Mouse (Mus musculus): Measurements from ENCODE around the gene Fabp3. TPM values are rescaled to one million over a fixed set of nuclear protein-coding genes. Genes with fewer than 3 reads are reported as not detected.

The Fabp3 gene
- polyA plus RNA-seq, 2 experiments, result 41.6 to 47.3 TPM

DNA sequence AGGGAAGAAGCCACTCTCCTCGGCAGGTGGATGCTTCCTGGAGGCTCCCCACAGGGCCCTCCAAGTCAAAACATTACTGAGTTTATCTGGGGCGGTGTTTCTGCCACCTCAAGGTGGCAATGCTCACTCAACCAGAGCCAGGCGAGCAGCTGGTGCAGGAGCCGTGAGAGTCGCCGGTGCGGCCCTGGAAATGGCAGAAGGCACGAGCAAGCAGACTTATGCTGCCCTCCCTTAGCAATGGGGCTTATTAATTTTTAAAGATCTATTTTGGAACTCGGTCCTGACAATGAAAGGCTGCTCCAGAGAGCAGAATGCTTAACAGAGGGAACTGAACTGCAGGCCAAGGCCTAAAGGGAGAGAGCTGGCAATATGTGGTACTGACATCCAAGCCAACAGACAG is 19.0 kb downstream of the Fabp3 start:
- no peak for DNase-seq (ENCODE audit: low spot score)
- Histone ChIP-seq H3K4me2 (replicated peaks; ENCODE audit: low read depth, low read length, severe bottlenecking) (no peak overlapping the region), H3K27ac (replicated peaks; ENCODE audit: low read depth, low read length) (no peak overlapping the region), H3K36me3 (ENCODE audit: control insufficient read depth, insufficient read depth, low read length) (peaks cover 66% of the 10 kb centered on the region), H3K9me3 (ENCODE audit: control insufficient read depth, low read length) (no peaks in the 10 kb centered on the region), H3K27me3 (ENCODE audit: control insufficient read depth, insufficient read depth, low read length) (no peaks in the 10 kb centered on the region), H3K9ac (ENCODE audit: low read depth, low read length, severe bottlenecking) (no peak overlapping the region), H3K4me3 (replicated peaks; ENCODE audit: low read length) (no peak overlapping the region), H3K4me1 (ENCODE audit: control insufficient read depth, insufficient read depth, low read length) (no peaks in the 10 kb centered on the region)
- 89% methylated on average over 9 of the region's 9 CpGs for WGBS
- TF ChIP-seq POLR2A (IDR thresholded peaks at IDR 0.05; ENCODE audit: borderline replicate concordance, extremely low read depth, insufficient read depth, insufficient read length), result no peak
- no peak for ATAC-seq (ENCODE audit: low FRiP score, low read depth)

DNA sequence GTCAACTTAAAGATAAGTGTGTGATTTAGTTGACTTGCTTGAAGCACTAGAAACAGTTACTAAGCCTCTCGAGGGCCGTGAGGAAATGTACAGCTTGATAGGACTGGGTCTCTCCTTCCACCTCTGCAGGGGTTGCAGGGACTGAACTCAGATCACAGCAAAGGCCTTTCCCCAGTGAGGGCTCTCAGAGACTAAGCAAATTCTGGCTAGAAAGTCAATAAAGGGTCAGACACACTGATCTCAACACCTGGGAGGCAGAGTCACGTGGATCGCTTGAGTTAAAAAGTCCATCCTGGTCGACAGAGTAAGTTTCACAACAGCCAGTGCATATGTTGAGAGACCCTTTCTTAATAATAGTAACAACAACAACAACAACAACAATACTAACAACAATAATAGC is 27.5 kb downstream of the Fabp3 start:
- ATAC-seq (ENCODE audit: low FRiP score, low read depth) (no peak), DNase-seq (ENCODE audit: low spot score) (no peak)
- Histone ChIP-seq H3K27ac (replicated peaks; ENCODE audit: low read depth, low read length) (no peak overlapping the region), H3K4me3 (replicated peaks; ENCODE audit: low read length) (no peak overlapping the region), H3K9me3 (ENCODE audit: control insufficient read depth, low read length) (no peaks in the 10 kb centered on the region), H3K27me3 (ENCODE audit: control insufficient read depth, insufficient read depth, low read length) (no peaks in the 10 kb centered on the region), H3K9ac (ENCODE audit: low read depth, low read length, severe bottlenecking) (no peak overlapping the region), H3K36me3 (ENCODE audit: control insufficient read depth, insufficient read depth, low read length) (peaks cover 51% of the 10 kb centered on the region), H3K4me2 (replicated peaks; ENCODE audit: low read depth, low read length, severe bottlenecking) (no peak overlapping the region), H3K4me1 (ENCODE audit: control insufficient read depth, insufficient read depth, low read length) (no peaks in the 10 kb centered on the region)
- WGBS, result 94% methylated on average over 5 of the region's 5 CpGs
- TF ChIP-seq POLR2A (IDR thresholded peaks at IDR 0.05; ENCODE audit: borderline replicate concordance, extremely low read depth, insufficient read depth, insufficient read length), result no peak

DNA sequence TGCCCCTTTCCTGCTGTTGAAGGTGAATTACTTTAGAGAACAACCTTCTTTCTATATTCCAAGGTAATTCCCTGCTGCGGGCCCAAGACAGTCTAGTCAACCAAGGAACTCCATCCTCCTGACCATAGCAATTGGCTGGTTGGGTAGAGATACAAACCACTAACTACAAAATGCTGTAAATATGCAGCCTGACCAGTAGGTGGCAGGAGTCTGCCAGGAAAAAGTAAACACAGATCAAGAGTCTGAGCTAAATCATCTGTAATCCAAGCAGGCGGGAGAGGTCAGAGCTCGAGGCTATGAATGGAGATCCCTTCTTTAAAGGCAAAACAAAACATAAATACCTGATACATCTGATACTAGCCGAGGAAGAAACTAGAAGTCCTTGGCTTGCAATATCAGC is 33.3 kb downstream of the Fabp3 start:
- Histone ChIP-seq H3K4me1 (ENCODE audit: control insufficient read depth, insufficient read depth, low read length) (no peaks in the 10 kb centered on the region), H3K27ac (replicated peaks; ENCODE audit: low read depth, low read length) (no peak overlapping the region), H3K4me2 (replicated peaks; ENCODE audit: low read depth, low read length, severe bottlenecking) (no peak overlapping the region), H3K4me3 (replicated peaks; ENCODE audit: low read length) (no peak overlapping the region), H3K9me3 (ENCODE audit: control insufficient read depth, low read length) (no peaks in the 10 kb centered on the region), H3K27me3 (ENCODE audit: control insufficient read depth, insufficient read depth, low read length) (no peaks in the 10 kb centered on the region), H3K9ac (ENCODE audit: low read depth, low read length, severe bottlenecking) (no peak overlapping the region), H3K36me3 (ENCODE audit: control insufficient read depth, insufficient read depth, low read length) (peaks cover 34% of the 10 kb centered on the region)
- ATAC-seq (ENCODE audit: low FRiP score, low read depth) (no peak), DNase-seq (ENCODE audit: low spot score) (peak; percentile 68)
- no peak for TF ChIP-seq POLR2A (IDR thresholded peaks at IDR 0.05; ENCODE audit: borderline replicate concordance, extremely low read depth, insufficient read depth, insufficient read length)
- WGBS, result 33% methylated on average over 4 of the region's 4 CpGs

DNA sequence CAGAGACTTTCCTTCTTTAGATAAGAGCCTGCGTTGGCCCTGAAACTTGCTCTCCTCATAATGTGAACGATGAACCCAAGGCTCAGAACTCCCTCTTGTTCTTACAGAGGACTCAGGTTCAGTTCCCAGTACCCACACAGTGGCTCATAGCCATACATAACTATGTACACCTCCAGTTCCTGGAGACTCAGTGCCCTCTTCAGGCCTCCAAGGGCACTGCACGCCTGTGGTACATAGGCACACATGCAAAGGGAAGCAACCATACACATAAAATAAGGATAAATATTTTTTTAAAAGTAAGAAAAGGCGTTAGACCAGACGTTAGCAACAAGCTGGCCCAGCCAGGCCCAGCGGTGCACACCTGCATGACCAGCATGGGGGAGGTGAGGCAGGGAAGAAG is 41.3 kb downstream of the Fabp3 start:
- Histone ChIP-seq H3K4me2 (replicated peaks; ENCODE audit: low read depth, low read length, severe bottlenecking) (no peak overlapping the region), H3K9me3 (ENCODE audit: control insufficient read depth, low read length) (no peaks in the 10 kb centered on the region), H3K4me3 (replicated peaks; ENCODE audit: low read length) (no peak overlapping the region), H3K27ac (replicated peaks; ENCODE audit: low read depth, low read length) (no peak overlapping the region), H3K27me3 (ENCODE audit: control insufficient read depth, insufficient read depth, low read length) (no peaks in the 10 kb centered on the region), H3K36me3 (ENCODE audit: control insufficient read depth, insufficient read depth, low read length) (peaks cover 67% of the 10 kb centered on the region), H3K4me1 (ENCODE audit: control insufficient read depth, insufficient read depth, low read length) (no peaks in the 10 kb centered on the region), H3K9ac (ENCODE audit: low read depth, low read length, severe bottlenecking) (no peak overlapping the region)
- no peak for ATAC-seq (ENCODE audit: low FRiP score, low read depth)
- no peak for DNase-seq (ENCODE audit: low spot score)
- TF ChIP-seq POLR2A (IDR thresholded peaks at IDR 0.05; ENCODE audit: borderline replicate concordance, extremely low read depth, insufficient read depth, insufficient read length), result no peak
- WGBS, result 93% methylated on average over 6 of the region's 6 CpGs

DNA sequence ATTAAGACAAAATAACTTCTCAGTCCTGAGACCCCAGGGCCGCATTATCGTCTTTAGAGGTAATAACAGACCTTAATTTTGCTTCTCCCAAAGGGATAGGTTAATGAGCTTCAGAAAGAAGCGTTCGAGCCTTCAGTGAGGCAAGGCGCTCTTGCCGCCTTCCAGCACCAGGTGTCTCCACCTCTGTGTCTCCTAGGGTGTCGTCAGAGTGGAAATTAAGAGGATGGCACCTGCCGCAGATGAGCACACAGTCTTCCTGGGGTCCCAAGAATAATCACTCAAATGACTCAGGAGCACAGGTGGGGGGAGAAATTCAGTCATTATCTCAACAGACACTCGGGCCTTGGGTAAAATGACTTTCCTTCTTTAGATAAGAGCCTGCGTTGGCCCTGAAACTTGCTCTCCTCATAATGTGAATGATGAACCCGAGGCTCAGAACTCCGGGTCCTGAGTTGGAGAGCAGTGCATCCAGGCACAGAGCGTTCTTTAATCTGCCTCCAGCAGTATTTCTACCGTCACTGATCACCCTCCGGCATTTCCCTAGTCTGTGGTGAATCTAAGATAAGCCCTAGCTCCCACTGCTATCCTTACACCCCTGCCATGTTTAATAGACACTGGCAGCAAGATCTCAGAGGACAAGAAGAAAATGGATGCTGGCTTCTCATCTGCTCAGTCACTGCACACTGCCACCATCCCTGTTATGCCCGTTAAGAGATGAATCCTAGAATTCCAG is 42.5 kb downstream of the Fabp3 start:
- TF ChIP-seq POLR2A (IDR thresholded peaks at IDR 0.05; ENCODE audit: borderline replicate concordance, extremely low read depth, insufficient read depth, insufficient read length), result no peak
- no peak overlapping the region for H3K4me2 ChIP-seq (replicated peaks; ENCODE audit: low read depth, low read length, severe bottlenecking)
- H3K9ac ChIP-seq (ENCODE audit: low read depth, low read length, severe bottlenecking), result no peak overlapping the region
- no peak overlapping the region for H3K27ac ChIP-seq (replicated peaks; ENCODE audit: low read depth, low read length)
- no peaks in the 10 kb centered on the region for H3K4me1 ChIP-seq (ENCODE audit: control insufficient read depth, insufficient read depth, low read length)
- no peak overlapping the region for H3K4me3 ChIP-seq (replicated peaks; ENCODE audit: low read length)
- DNase-seq (ENCODE audit: low spot score), result no peak
- 83% methylated on average over 16 of the region's 16 CpGs for WGBS
- H3K36me3 ChIP-seq (ENCODE audit: control insufficient read depth, insufficient read depth, low read length), result peaks cover 70% of the 10 kb centered on the region
- H3K9me3 ChIP-seq (ENCODE audit: control insufficient read depth, low read length), result no peaks in the 10 kb centered on the region
- H3K27me3 ChIP-seq (ENCODE audit: control insufficient read depth, insufficient read depth, low read length), result no peaks in the 10 kb centered on the region
- no peak for ATAC-seq (ENCODE audit: low FRiP score, low read depth)
